Mouse (Mus musculus): ENCODE measurements around the gene Htr3a. TPM values are rescaled to one million over a fixed set of nuclear protein-coding genes. Genes with fewer than 3 reads are reported as not detected.

The Htr3a gene
- total RNA-seq (2021), result 1 to 10 TPM; 3.2 to 5.0 TPM

DNA sequence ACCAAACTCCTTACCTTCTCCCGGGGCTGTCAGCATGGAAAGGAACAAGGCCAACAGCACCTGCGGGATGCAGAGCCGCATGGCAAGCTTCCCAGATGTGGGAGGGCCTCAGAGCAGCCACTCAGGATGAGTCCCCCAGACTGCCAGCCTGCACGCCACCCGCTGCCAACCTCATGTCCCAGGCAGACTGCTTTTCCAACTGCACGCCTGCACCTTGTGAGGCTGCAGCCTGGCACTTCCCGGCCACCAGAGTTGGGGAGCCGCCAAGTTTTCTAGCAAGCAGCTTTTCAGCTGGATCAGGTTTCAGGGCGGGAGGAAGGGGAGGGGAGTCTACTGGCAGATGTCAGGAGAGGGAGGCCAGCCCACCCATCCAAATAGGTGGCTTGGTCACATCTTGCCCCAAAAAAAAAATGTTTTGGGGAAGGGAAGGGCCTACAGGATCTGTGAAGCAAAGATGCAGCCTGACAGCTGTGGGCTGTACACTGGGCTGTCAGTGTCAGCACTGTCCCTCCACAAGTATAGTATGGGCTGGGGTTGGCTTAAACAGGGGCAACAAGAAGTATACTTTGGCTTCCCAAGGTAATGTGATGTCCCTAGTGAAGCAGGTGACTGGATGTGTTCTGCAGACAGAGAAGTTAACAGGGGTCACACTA, at the start of gene Htr3a:
Gene Htr3a (minus strand): TSS at position 215 of the 653 bp plus-strand sequence.
- intact Hi-C loops (cut with DNase I), result no loop called here

DNA sequence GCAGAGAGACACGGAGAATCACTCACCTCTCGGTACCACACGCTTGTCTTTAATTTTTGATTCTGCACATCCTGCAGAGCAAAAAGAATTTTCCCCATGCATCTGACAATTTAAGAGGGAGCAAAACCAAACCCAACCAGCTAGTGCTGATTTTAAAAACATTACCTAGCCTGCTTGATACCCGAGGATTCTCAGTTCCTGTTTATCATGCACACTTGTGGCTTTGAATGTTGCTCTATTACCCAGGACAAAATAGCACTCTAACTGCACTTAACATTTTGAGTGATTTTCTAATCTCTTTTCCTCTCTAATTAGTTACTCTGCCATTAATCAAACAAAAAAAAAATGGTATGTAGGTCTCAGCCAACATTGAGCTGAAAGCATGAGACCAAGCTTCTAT, 36.7 kb upstream of the Htr3a start:
- intact Hi-C loops (cut with DNase I), result no loop called here
- DNase-seq, result no peak

More for the DNA sequence above, at the start of gene Htr3a:
- peak; percentile 97 for DNase-seq

DNA sequence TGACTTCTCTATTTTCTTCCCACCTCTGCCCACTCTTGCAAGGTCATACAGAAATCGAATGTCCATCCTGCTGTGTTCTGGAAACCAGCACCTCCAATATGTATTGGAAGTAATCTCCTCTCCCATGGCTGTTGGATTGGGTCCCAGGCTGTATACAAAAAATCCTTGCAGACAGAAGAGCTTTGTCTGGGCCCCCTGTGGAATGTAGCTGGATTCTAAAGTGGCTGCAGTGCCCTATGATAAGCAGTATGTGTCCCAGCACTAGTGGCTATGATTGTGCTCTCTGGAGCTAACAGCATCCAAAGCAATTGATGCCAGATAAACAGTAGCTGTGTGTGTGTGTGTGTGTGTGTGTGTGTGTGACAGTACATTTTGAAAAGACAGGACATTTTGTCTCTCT, 31.4 kb upstream of the Htr3a start:
- DNase-seq, result peak; percentile 33
- intact Hi-C loops (cut with DNase I), result no loop called here

DNA sequence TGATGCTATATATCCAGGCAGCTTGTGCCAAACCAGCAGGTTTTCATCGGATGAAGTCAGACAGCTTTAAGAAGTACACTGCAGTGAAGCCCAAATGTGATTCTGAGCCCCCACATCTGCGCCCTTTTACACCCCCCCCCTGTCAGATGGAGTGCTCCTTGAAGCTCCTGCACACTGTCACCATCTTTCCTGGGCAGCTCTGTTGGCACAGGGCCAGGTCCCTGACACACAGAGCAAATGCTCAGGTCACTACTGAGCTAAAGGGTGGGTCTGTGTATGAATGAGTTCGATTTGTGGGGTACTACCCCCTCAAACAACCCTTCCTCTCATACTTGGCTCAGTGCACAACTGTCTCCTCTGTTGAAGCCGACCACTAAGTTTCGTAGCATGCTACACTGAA, 18.5 kb upstream of the Htr3a start:
- peak; percentile 60 for DNase-seq
- intact Hi-C loops (cut with DNase I), result no loop called here

DNA sequence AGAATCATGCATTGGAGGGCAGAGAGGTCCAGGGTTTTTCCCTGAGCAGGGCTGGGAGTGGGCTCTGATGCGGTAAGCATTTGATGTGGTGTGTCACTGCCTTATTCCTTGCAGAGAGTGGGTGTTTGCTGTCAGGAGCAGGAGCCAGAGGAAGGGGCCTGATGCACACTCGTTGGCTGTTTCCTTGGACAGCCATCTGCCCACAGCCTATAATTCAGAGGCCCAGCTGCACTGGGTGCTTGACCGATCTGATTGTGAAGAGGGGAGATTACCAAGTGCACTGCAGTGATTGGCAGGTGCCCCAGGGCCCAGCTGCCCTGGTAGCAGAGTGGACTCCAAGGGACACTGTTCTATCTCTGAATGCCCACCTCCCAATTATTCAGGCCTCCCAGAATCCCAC, 17.9 kb upstream of the Htr3a start:
- intact Hi-C loops (cut with DNase I), result no loop called here
- DNase-seq, result peak; percentile 68

DNA sequence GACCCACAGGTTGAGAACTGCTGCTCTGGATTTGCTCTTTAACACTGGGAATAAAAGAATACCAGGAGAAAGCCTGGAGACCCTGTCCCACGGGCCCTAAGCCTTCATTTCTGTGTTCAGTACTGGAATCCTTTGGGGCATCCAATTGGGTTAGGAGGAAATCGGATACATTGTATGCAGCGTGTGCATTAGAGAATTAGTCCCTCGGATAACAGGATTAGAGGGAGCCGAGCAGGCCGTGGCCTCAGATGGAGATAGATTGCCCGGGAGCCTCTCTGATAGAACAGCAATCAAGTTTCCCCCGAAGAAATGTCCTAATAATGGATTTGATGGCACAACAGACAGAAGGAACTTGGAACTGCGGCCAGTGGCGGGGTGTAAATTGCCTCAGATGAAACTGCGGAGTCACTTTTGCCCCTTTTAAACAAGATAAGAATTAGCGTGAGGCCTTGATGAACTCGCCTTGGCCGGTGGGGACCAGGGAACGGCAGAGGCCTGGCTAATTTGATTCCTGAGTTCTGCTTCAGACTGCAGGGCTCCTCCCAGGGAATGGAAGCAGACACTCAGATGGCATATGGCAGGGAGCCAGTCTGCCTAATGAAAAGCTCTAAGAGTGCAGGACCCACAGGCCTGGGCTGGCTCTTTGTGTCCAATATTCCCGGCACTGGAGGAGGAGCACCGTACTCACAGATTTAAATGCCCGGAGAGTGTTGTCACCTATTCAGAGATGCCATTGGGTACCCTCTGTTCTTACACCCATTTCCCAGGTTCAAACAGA, 5.3 kb upstream of the Htr3a start:
- intact Hi-C loops (cut with DNase I), result no loop called here
- DNase-seq, result peak; percentile 88

DNA sequence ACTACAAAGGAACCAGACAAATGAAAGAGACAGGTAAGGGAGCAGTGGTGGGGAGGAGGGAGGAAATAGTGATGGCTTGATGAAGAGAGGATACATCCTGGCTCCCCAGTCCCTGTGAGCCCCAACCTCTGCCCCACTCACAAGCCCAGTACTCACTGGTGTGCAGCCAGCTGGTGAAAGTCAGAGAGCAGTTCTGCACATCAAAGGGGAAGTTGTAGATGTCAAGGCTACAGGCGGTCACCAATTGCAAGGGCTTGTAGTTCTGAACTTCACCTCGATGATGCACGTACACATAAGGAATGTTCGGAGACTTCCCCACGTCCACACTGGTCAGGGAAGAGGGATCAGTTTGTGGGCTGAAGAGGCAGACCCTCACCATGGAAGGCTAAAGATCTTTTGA, 6.5 kb downstream of the Htr3a start:
- no peak for DNase-seq
- intact Hi-C loops (cut with DNase I), result no loop called here

DNA sequence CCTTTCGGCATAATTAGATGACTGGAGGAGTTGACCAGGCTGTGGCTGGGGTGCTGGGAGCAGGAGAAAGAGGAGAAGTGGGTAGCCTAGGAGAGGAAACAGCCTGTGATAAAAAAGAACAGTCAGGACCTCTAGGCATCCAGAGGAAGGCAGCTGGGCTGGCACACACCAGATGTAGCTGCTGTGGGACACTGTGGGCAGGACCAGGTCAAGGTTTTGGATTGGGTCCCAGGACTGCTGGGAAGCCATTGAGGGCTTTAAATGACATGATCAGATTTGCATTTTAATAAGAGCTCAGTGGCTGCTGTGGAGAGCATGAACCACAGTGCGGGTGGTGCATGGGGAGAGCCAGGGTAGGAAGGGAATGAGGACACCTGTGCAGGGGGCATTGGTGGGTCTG, 7.1 kb downstream of the Htr3a start:
- DNase-seq, result peak; percentile 14
- intact Hi-C loops (cut with DNase I), result no loop called here

DNA sequence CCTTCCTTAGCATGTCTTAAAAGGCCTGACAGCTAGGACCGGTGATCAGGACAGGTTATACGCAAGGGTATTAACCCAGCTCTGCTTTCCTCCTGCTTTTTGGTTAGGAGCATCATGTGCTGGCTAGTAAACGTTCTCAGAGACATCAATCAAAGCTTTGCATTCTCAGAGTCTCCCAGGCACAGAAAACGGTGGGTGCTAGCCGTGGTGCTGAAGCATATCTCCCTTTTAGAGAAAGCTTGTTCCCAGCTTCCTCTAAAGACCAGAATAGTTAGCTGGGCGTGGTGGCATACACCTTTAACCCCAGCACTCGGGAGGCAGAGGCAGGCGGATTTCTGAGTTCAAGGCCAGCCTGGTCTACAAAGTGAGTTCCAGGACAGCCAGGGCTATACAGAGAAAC, 12.3 kb downstream of the Htr3a start:
- intact Hi-C loops (cut with DNase I), result no loop called here
- no peak for DNase-seq

DNA sequence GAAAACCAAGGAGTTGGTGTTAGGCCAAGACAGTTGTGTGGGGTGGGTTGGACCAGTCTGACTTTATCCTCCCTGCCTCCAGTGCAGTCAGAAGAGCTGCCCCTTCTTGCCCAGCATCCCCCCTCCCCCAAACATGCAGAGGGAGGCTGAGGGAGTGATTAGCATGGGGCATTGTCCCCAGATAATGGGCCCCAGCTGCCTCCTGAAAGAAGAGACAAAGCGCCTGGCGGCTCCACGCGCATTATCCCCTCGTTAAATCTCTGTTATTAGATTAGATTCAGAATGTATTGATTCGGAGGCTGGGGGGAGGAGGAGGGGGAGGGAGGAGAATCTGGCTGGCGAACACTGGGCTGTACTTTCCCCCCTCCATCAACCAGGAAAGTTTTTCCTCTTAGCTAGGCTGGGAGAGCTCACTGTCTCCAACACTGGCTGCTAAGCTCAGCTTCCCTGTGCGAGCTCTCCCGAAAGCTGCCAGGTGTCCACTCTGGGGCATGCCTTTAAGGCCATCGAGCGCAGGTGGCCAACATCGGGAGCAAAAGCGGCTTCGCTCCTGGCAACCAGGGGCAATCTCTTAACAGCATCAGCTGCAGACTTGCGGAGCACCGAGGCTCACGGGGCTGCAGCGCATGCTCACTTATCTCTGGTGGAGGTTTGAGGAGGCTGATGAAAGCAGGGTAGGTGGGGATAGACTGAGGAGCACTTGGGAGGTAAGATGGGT, 14.9 kb downstream of the Htr3a start:
- intact Hi-C loops (cut with DNase I), result loop anchor here (2.0 kb wide), 1 partner anchor 247 kb away; no protein-coding TSS in a partner anchor
- peak; percentile 24 for DNase-seq

DNA sequence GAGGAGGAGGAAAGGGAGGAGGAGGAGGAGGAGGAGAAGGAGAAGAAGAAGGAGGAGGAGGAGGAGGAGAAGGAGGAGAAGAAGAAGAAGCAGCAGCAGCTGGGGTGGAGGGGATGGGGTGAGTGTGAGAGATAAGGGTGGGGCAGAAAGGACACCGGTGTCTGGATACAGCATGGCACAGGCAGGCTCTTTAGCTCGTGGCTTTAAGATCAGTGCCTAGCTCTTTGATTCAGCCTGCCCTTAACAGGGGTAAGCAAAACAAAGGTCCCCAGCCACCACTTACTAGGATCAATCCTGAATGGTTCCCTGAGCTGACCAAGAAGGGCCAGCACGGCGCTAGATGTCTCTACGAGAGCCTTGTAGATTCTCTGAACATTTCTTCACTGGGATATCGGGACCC, 16.1 kb downstream of the Htr3a start:
- intact Hi-C loops (cut with DNase I), result loop anchor here (2.0 to 5.0 kb wide), 2 partner anchors 78 to 246 kb away; no protein-coding TSS in a partner anchor
- DNase-seq, result no peak

DNA sequence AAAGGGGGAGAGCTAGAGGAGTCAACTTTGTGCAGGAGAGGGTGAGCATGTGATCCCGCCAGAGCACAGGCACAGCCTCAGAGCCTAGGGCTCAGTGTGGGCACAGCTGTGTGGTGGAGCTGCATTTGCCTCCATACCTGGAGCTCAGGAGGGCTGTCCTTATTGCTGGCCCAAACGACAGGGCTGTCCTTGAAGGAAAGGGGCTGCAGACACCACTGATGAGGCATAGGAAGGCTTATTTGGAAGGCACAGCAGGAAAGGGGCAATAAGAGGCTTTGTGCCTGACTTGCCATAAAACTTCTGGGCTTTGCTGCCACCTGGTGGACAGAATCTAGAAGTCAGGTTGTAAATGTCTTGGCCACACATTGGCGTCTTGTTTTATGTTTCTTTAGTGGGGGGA, 16.9 kb downstream of the Htr3a start:
- intact Hi-C loops (cut with DNase I), result loop anchor here (2.0 to 5.0 kb wide), 2 partner anchors 78 to 245 kb away; no protein-coding TSS in a partner anchor
- DNase-seq, result peak; percentile 78

DNA sequence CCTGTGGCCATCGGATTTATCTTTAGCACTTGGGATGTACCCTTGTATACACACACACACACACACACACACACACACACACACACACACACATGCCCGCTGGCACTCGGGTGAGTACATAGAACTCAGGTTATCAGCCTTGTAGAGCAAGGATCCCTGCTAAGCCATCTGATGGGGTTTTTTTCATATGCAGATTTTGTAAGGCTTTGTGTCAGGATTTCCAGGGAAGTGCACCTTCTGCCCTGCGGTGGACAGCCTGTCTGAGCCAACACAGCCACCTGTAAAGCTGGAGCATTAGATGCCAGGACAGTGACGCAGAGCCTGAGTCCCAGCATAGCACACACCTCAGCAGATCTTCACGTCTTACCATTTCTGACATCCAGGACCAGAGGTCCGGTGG, 21.8 kb downstream of the Htr3a start:
- DNase-seq, result no peak
- intact Hi-C loops (cut with DNase I), result no loop called here

DNA sequence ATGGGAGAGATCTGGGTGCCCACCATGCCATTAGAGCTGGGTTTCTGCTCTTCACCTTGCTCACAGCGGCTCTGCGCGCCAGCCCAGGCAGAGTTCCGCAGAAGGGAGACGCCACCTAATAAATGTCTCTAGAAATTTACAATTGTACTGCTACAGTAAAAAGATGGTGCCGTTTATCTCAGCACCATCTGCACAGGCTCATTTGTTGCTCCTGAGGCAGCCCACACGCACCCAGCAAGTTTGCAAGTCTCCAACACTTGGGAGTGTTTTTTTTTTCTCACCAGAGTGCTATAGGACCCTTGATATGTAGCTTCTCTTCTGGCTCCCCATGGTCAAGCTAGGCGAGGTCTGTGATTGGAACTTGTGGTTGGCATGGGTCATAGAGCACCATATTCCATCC, 38.0 kb downstream of the Htr3a start:
- intact Hi-C loops (cut with DNase I), result no loop called here
- no peak for DNase-seq

DNA sequence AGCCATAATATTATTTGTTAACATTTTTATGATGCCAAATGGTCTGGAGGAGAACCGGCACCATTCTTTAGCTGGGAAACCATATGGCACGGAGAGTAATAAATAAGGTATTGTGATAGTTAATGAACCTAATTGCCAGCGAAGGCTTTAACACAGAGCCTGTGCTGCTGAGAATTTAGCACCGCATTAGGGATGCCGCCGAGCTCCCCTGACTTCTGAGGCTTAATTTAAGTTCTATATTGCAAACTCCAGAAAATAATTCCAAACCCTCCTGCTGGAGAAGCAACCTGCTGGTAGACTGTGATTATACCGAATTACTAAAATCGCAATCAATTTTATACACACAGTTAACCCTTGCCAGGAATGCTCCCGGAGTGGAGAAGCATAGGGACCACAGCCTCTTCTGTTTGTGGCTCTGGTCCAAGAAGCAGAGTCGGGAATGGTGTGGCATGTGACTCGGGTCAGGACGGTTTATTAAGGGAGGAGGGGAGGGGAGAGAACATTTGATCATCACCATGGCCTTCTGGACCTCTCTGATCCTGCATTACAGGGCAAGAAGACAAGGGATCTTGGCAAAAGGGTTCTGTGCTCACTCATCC, 44.3 kb downstream of the Htr3a start:
- intact Hi-C loops (cut with DNase I), result no loop called here

DNA sequence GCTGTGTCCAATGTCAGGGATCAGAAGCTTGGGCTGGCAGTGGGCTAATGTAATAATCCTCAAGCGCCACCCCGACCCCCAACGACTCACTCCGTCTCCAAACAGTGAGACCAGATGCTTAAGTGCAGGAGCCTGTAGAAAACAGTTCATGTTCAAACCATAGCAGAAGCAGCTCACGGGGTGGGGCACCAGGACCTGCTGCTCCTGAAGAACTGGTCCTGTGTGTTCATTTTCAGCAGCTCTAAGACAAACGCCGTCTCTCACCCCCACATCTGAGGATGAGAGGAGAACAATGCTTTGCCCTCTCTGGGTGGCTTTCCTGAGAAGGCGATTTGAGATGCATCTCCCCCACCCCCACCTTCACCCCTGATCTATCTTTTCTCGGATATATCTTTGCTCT, 45.7 kb downstream of the Htr3a start:
- no peak for DNase-seq
- intact Hi-C loops (cut with DNase I), result no loop called here

More for the DNA sequence above, 44.3 kb downstream of the Htr3a start:
- DNase-seq, result no peak

DNA sequence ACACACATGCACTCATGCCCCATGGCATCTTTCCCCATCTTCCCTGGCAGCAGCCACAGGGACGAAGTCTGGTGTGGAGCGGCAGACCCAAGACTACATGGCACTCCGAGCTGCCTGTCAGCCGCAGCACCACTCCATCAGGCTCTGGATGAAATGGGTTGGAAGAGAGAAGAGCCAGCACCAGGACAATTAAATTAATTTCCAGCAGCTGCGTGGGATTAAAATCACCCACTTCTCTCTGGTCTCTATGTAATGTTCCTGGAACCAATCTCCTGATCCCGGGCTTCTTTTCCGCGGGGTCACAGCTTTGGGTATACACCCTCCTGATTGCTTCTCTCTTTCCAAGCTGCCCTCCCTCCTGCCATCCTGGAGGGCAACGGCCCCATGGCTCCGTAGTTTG, 49.4 kb downstream of the Htr3a start:
- intact Hi-C loops (cut with DNase I), result no loop called here
- DNase-seq, result no peak

DNA sequence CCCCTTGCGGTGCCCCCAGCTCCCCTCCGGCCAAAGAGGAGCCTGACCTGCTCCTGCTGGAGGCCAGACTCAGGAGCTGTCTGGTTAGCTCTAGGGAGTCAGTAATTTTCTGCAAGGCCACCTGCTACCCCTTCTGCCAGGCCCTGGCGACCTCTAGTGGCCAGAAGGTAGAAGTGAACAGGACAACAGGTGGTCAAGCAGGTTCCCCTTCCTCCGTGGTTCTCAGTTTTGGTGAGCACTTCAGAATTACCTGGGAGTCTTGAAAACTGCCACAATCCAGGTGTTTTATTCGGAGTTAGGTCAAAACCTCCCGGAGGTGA, 50.4 kb downstream of the Htr3a start:
- DNase-seq, result peak; percentile 68
- intact Hi-C loops (cut with DNase I), result loop anchor here (1.0 kb wide), 1 partner anchor 214 kb away; no protein-coding TSS in a partner anchor

DNA sequence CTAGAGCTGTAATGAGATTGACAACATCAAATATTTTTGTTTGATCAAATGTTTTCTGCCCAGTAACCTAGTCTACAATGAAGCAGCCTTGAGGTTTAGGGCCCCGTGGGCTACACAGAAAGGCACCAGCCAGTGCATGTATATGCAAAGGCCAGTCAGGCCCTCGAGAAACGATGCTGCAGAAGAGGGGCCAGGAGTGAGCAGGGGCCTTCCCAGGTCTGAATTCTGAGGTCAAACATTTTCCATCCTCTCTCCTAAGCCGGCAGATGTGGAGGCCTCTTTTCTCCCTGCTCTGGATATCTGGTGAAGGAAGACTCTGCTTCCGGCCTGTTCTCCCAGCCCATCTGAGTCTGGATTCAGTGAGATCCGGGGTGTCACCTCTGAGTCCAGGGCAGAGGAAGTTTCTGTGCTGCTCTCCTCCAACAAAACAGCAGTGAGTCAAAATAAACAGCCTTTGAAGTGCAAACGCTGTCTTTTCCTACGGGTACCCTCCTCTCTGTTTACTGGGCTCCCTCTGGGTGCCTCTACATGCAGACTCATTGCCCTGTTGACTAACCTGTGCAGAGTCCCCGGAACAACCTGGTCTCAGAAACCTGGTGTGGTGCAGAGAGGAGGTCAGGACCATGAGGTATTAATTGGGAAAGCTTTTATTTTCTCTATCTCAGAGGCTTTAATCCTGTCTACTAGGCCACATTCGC, 50.9 kb downstream of the Htr3a start:
- intact Hi-C loops (cut with DNase I), result loop anchor here (1.0 kb wide), 1 partner anchor 214 kb away; no protein-coding TSS in a partner anchor
- DNase-seq, result no peak

DNA sequence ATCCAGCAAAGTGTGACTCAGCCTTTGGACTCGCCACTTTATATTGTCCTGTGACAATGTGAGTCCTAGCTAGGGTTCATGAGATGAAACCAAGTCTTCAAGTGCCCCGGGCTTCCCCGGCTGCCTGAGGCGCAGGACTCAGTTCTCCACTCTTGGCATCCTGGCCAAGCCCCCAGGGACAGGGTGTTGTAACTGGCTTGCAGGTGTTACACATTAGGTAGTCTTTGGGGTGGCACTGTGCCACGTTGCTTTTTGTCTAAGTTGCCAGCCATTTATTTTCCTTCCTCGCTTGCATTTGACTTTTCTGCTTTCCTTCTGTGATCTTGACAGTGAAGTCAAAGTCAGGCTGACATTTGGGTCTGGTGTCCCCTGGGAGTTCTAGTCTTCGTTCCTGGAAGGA, 53.0 kb downstream of the Htr3a start:
- no peak for DNase-seq
- intact Hi-C loops (cut with DNase I), result no loop called here

DNA sequence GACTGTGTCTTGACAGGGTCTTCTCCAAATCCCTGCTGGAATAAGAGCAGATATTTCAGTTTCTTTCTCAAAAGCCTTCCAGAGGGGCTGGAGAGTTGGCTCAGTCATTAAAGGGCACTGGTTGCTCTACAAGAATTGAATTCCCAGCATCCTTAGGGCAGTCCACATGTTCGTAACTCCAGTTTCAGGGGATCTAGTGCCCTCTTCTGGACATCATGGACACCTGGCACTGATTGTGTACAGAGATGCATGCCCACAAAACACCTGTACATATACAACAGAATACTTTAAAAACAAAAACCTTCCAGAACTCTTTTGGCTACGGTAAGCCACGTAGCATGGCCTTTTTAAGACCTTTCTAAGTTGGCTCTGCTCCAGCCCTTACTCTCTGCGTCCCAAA, 54.7 kb downstream of the Htr3a start:
- intact Hi-C loops (cut with DNase I), result no loop called here
- no peak for DNase-seq

Measured in left cerebral cortex, postnatal 4 days (tissue).